Mouse (Mus musculus) liver, embryonic 14.5 days (tissue): ENCODE measurements around the gene Fbxw7. TPM values are rescaled to one million over a fixed set of nuclear protein-coding genes. Genes with fewer than 3 reads are reported as not detected.

ENCODE experiments used
- ATAC-seq: fragments of 200-750 bp; cut with Nextera tagmentation; 2 replicates; pipeline ENCODE4 v1.8.0; 2017; ENCODE audit warnings: moderate number of reproducible peaks, mild to moderate bottlenecking, moderate library complexity; ENCODE audit not compliant: insufficient read depth
- DNase-seq, 3 experiments: peaks; one replicate each; pipeline ENCODE4 v3.0.0-alpha.2; 2012 to 2013; ENCODE audit warnings: low read depth in 3 of 3, low spot score in 3 of 3
- H3K27ac ChIP-seq: fragments of 300-500 bp; sonication (generic); 2 replicates; pipeline ENCODE4 v1.5.1; 2014; ENCODE audit warnings: moderate library complexity, mild to moderate bottlenecking, control low read depth, inconsistent platforms
- H3K27me3 ChIP-seq: fragments of 300-500 bp; sonication (generic); 2 replicates; pipeline ENCODE4 v1.6.1; 2014; ENCODE audit warnings: mild to moderate bottlenecking, low read length, moderate library complexity; ENCODE audit not compliant: control insufficient read depth, insufficient read depth
- H3K36me3 ChIP-seq: fragments of 300-500 bp; sonication (generic); replicated peaks from 2 replicates; pipeline ENCODE4 v1.6.1; 2014; ENCODE audit warnings: low read depth; ENCODE audit not compliant: control insufficient read depth, insufficient read depth
- H3K4me1 ChIP-seq, 2 experiments: fragments of 200-500 bp in 1 of 2; fragments of 300-500 bp in 1 of 2; sonication (generic) in 1 of 2; replicated peaks; 2 replicates each; pipeline ENCODE4 v1.6.1; 2012 to 2014; ENCODE audit warnings: antibody characterized with exemption in 1 of 2, inconsistent platforms in 1 of 2, low read length in 1 of 2; ENCODE audit not compliant: control insufficient read depth in 2 of 2, insufficient read depth in 2 of 2
- H3K4me2 ChIP-seq: fragments of 300-500 bp; sonication (generic); 2 replicates; pipeline ENCODE4 v1.6.1; 2014; ENCODE audit warnings: low read depth, mild to moderate bottlenecking, control low read depth, moderate library complexity
- H3K4me3 ChIP-seq, 2 experiments: fragments of 200-500 bp in 1 of 2; fragments of 300-500 bp in 1 of 2; sonication (generic) in 1 of 2; 2 replicates each; pipeline ENCODE4 v1.5.1; 2012 to 2014; ENCODE audit warnings: low read depth in 2 of 2, low read length in 2 of 2, mild to moderate bottlenecking in 2 of 2, control low read depth in 1 of 2, inconsistent platforms in 1 of 2, moderate library complexity in 1 of 2; ENCODE audit not compliant: insufficient read depth in 1 of 2
- H3K9ac ChIP-seq: fragments of 300-500 bp; sonication (generic); replicated peaks from 2 replicates; pipeline ENCODE4 v1.6.1; 2014; ENCODE audit warnings: mild to moderate bottlenecking, control low read depth, moderate library complexity
- H3K9me3 ChIP-seq: fragments of 300-500 bp; sonication (generic); 2 replicates; pipeline ENCODE4 v1.6.1; 2016; ENCODE audit warnings: low read length, mixed read lengths; ENCODE audit not compliant: control insufficient read depth
- CTCF ChIP-seq: IDR thresholded peaks from 2 replicates; pipeline ENCODE4 v1.5.1; 2016; ENCODE audit warnings: antibody characterized with exemption, low read depth, control low read depth
- EP300 ChIP-seq: IDR thresholded peaks from 2 replicates; pipeline ENCODE4 v1.6.1; 2016; ENCODE audit warnings: antibody characterized with exemption, low read depth
- WGBS: fragments of 180-500 bp; shearing (Covaris S2); extraction: QIAGEN DNeasy Blood & Tissue Kit; methylation state at CpG from one replicate; pipeline ENCODE4 v1.1.7; 2014; ENCODE audit not compliant: insufficient replicate concordance; 5-methylcytosine and 5-hydroxymethylcytosine counted together
- polyA plus RNA-seq, 2 experiments: library from polyadenylated mRNA; depleted of rRNA in 1 of 2; stranded (reverse) in 1 of 2; unstranded in 1 of 2; fragments of >200 nt; fragmentation: Nextera tagmentation in 1 of 2; extraction: Ambion mirVana in 1 of 2; gene quantifications; 2 replicates each; pipeline versions ENCODE4 v1.2.1 to v1.2.3; 2012 to 2014

The Fbxw7 gene
- polyA plus RNA-seq, 2 experiments = 2.4 to 2.5 TPM

GRCm38 (mm10) chr3:84925229-84925628 is 110.2 kb downstream of the Fbxw7 start:
- Histone ChIP-seq H3K9ac (no peak overlapping the region), H3K4me1 (peaks cover 0 to 4% of the 10 kb centered on the region in 2 experiments; a peak in 1 of 4 replicates), H3K4me2 (no peak overlapping the region), H3K9me3 (no peaks in the 10 kb centered on the region), H3K27me3 (no peaks in the 10 kb centered on the region), H3K27ac (no peak overlapping the region), H3K4me3 (no peak overlapping the region), H3K36me3 (no peaks in the 10 kb centered on the region)
- no peak for TF ChIP-seq EP300
- no peak for TF ChIP-seq CTCF
- DNase-seq (no peak), ATAC-seq (no peak)
- WGBS = 80% methylated on average over 4 of the region's 4 CpGs

GRCm38 (mm10) chr3:84926140-84926539 is 111.1 kb downstream of the Fbxw7 start:
- TF ChIP-seq EP300 (no peak), CTCF (no peak)
- DNase-seq (no peak), ATAC-seq (no peak)
- H3K27ac ChIP-seq = no peak overlapping the region
- WGBS = 81% methylated on average over 5 of the region's 5 CpGs
- no peaks in the 10 kb centered on the region for H3K9me3 ChIP-seq
- peaks cover 0 to 4% of the 10 kb centered on the region in 2 experiments; a peak in 1 of 4 replicates for H3K4me1 ChIP-seq
- H3K4me2 ChIP-seq = no peak overlapping the region
- no peaks in the 10 kb centered on the region for H3K36me3 ChIP-seq
- no peak overlapping the region for H3K4me3 ChIP-seq
- H3K9ac ChIP-seq = no peak overlapping the region
- H3K27me3 ChIP-seq = no peaks in the 10 kb centered on the region

- no peaks in the 10 kb centered on the region for H3K36me3 ChIP-seq
- TF ChIP-seq CTCF (no peak), EP300 (no peak)
- no peak overlapping the region for H3K4me3 ChIP-seq
- no peak overlapping the region for H3K27ac ChIP-seq
- no peak overlapping the region for H3K4me2 ChIP-seq
- H3K9ac ChIP-seq = no peak overlapping the region
- H3K9me3 ChIP-seq = no peaks in the 10 kb centered on the region
- H3K4me1 ChIP-seq = 0 out of 4 replicates have a peak, but pooled peaks cover 0 to 2% of the 10 kb centered on the region in 2 experiments
- H3K27me3 ChIP-seq = no peaks in the 10 kb centered on the region
- no peak for DNase-seq
- ATAC-seq = no peak
- WGBS = 68% methylated on average over 8 of the region's 8 CpGs
Measured at GRCm38 (mm10) chr3:84927168-84927794, 112.2 kb downstream of the Fbxw7 start.

- TF ChIP-seq CTCF = 0 out of 2 replicates have a peak, but pooled peaks have one; percentile 23
- TF ChIP-seq EP300 = no peak
- H3K4me1 ChIP-seq = 0 out of 4 replicates have a peak, but pooled peaks cover 0 to 2% of the 10 kb centered on the region in 2 experiments
- 86% methylated on average over 2 of the region's 2 CpGs for WGBS
- no peak overlapping the region for H3K27ac ChIP-seq
- no peak overlapping the region for H3K9ac ChIP-seq
- no peak for DNase-seq
- H3K4me3 ChIP-seq = no peak overlapping the region
- no peaks in the 10 kb centered on the region for H3K27me3 ChIP-seq
- no peak for ATAC-seq
- H3K4me2 ChIP-seq = no peak overlapping the region
- no peaks in the 10 kb centered on the region for H3K36me3 ChIP-seq
- no peaks in the 10 kb centered on the region for H3K9me3 ChIP-seq
Measured at GRCm38 (mm10) chr3:84927901-84928300, 112.8 kb downstream of the Fbxw7 start.

- Histone ChIP-seq H3K9me3 (no peaks in the 10 kb centered on the region), H3K36me3 (no peaks in the 10 kb centered on the region), H3K27ac (no peak overlapping the region), H3K4me2 (no peak overlapping the region), H3K4me1 (no peaks in the 10 kb centered on the region), H3K27me3 (no peaks in the 10 kb centered on the region), H3K9ac (no peak overlapping the region), H3K4me3 (no peak overlapping the region)
- 74% methylated on average over 3 of the region's 3 CpGs for WGBS
- ATAC-seq = no peak
- TF ChIP-seq CTCF (no peak), EP300 (no peak)
- DNase-seq = no peak
Measured at GRCm38 (mm10) chr3:84929171-84929570, 114.1 kb downstream of the Fbxw7 start.
